Mouse (Mus musculus) ES-E14 (cell line): ENCODE results near the gene Mecp2. TPM values are rescaled to one million over a fixed set of nuclear protein-coding genes. Genes with fewer than 3 reads are reported as not detected.

ENCODE experiments used
- DNase-seq: peaks from one replicate; pipeline ENCODE4 v3.0.0-alpha.2; 2013; ENCODE audit warnings: low read depth, low spot score
- H3K27ac ChIP-seq: 2 replicates; pipeline ENCODE4 v1.5.1; 2012; ENCODE audit warnings: low read depth, mild to moderate bottlenecking, low read length, moderate library complexity, mixed read lengths; ENCODE audit not compliant: poor library complexity, insufficient read depth, severe bottlenecking
- H3K36me3 ChIP-seq: 2 replicates; pipeline ENCODE4 v1.6.1; 2012; ENCODE audit warnings: mild to moderate bottlenecking, low read length, moderate library complexity, mixed read lengths; ENCODE audit not compliant: control insufficient read depth, poor library complexity, insufficient read depth, severe bottlenecking
- H3K4me1 ChIP-seq, 2 experiments: fragments of 150-350 bp in 1 of 2; sonication (generic) in 1 of 2; 2 replicates each; pipeline ENCODE4 v1.6.1; 2012; ENCODE audit warnings: low read length in 2 of 2, mild to moderate bottlenecking in 1 of 2, mixed read lengths in 1 of 2; ENCODE audit not compliant: control insufficient read depth in 2 of 2, insufficient read depth in 2 of 2, poor library complexity in 1 of 2
- H3K4me3 ChIP-seq, 2 experiments: fragments of 150-350 bp in 1 of 2; sonication (generic) in 1 of 2; 2 replicates each; pipeline ENCODE4 v1.5.1; 2012; ENCODE audit warnings: low read length in 2 of 2, low read depth in 1 of 2, mild to moderate bottlenecking in 1 of 2, mixed read lengths in 1 of 2; ENCODE audit not compliant: insufficient read depth in 1 of 2, poor library complexity in 1 of 2, severe bottlenecking in 1 of 2
- H3K9ac ChIP-seq: 2 replicates; pipeline ENCODE4 v1.6.1; 2012; ENCODE audit warnings: low read depth, mild to moderate bottlenecking, low read length, mixed read lengths; ENCODE audit not compliant: poor library complexity, insufficient read depth, severe bottlenecking
- H3K9me3 ChIP-seq: fragments of 150-350 bp; sonication (generic); 2 replicates; pipeline ENCODE4 v1.6.1; 2012; ENCODE audit warnings: low read depth, mild to moderate bottlenecking, low read length; ENCODE audit not compliant: control insufficient read depth, insufficient read depth
- CHD2 ChIP-seq: IDR thresholded peaks from 2 replicates; pipeline ENCODE4 v1.6.1; 2014; ENCODE audit warnings: mild to moderate bottlenecking, low read depth, low read length, inconsistent platforms
- HCFC1 ChIP-seq: IDR thresholded peaks from 2 replicates; pipeline ENCODE4 v1.6.1; 2012; ENCODE audit warnings: low read length, inconsistent platforms, borderline replicate concordance; ENCODE audit not compliant: insufficient read depth
- MAFK ChIP-seq: IDR thresholded peaks from 2 replicates; pipeline ENCODE4 v1.6.1; 2014; ENCODE audit warnings: mild to moderate bottlenecking, low read depth, low read length, inconsistent platforms; ENCODE audit not compliant: insufficient read depth
- ZC3H11A ChIP-seq: IDR thresholded peaks from 2 replicates; pipeline ENCODE4 v1.6.1; 2012; ENCODE audit warnings: low read depth, mild to moderate bottlenecking, inconsistent platforms, low read length, borderline replicate concordance
- ZNF384 ChIP-seq: IDR thresholded peaks from 2 replicates; pipeline ENCODE4 v1.6.1; 2012; ENCODE audit warnings: low read depth, low read length, inconsistent platforms
- in situ Hi-C, 2 experiments: fragments of 600-800 bp; cut with MboI; formaldehyde crosslinking; loops; one replicate each; pipeline ENCODE4 v1.15.1; 2025; ENCODE audit warnings: low sequenced_read_pairs in 2 of 2, inconsistent platforms in 1 of 2; ENCODE audit not compliant: unreplicated experiment in 2 of 2
- total RNA-seq: library from RNA; depleted of rRNA; stranded (reverse); fragments of 300-350 nt; gene quantifications from 2 replicates; pipeline ENCODE4 v1.2.3, GENCODE M21; 2012

Mecp2 gene
- total RNA-seq, 1 experiment = 9.6 TPM

- Histone ChIP-seq H3K9ac (no peak overlapping the region), H3K4me1 (no peaks in the 10 kb centered on the region), H3K4me3 (no peak overlapping the region), H3K27ac (no peak overlapping the region), H3K36me3 (no peaks in the 10 kb centered on the region), H3K9me3 (no peaks in the 10 kb centered on the region)
- no peak for TF ChIP-seq ZC3H11A
- no peak for TF ChIP-seq HCFC1
- TF ChIP-seq ZNF384 = no peak
- no peak for TF ChIP-seq MAFK
- TF ChIP-seq CHD2 = no peak
- in situ Hi-C loops = no loop called here
- DNase-seq = no peak
These were observed 40.0 kb downstream of the Mecp2 start for GRCm38 (mm10) chrX:74095130-74095529.

- TF ChIP-seq HCFC1 (no peak), CHD2 (peak; percentile 59; the same call in 1 of the 2 replicates)
These were observed 49.5 kb downstream of the Mecp2 start for GRCm38 (mm10) chrX:74085601-74086038.

GRCm38 (mm10) chrX:74084946-74085498 lies 50.1 kb downstream of the Mecp2 start:
- in situ Hi-C loops = no loop called here
- H3K9ac ChIP-seq = peak overlapping the region; percentile 94
- DNase-seq = peak; percentile 39
- H3K4me1 ChIP-seq = no peaks in the 10 kb centered on the region
- no peaks in the 10 kb centered on the region for H3K9me3 ChIP-seq
- H3K27ac ChIP-seq = peak overlapping the region; percentile 80
- no peak for TF ChIP-seq MAFK
- H3K36me3 ChIP-seq = no peaks in the 10 kb centered on the region
- H3K4me3 ChIP-seq = peak overlapping the region; percentile 82 to 95

More at GRCm38 (mm10) chrX:74085601-74086038, 49.5 kb downstream of the Mecp2 start:
- Histone ChIP-seq H3K36me3 (no peaks in the 10 kb centered on the region), H3K4me1 (no peaks in the 10 kb centered on the region), H3K9me3 (no peaks in the 10 kb centered on the region), H3K9ac (peak overlapping the region; percentile 94), H3K4me3 (peak overlapping the region; percentile 82 to 95), H3K27ac (peak overlapping the region; percentile 80)
- in situ Hi-C loops = no loop called here
- DNase-seq = peak; percentile 93

GRCm38 (mm10) chrX:74084276-74084837 lies 50.8 kb downstream of the Mecp2 start:
- Histone ChIP-seq H3K9me3 (no peaks in the 10 kb centered on the region), H3K36me3 (no peaks in the 10 kb centered on the region; the same call in 1 of the 2 replicates), H3K4me3 (peak overlapping the region; percentile 82 to 95), H3K27ac (no peak overlapping the region; the same call in 1 of the 2 replicates), H3K4me1 (no peaks in the 10 kb centered on the region), H3K9ac (peak overlapping the region; percentile 94)
- TF ChIP-seq ZNF384 = no peak
- TF ChIP-seq ZC3H11A = no peak
- TF ChIP-seq MAFK = no peak
- TF ChIP-seq CHD2 = no peak
- no peak for TF ChIP-seq HCFC1
- in situ Hi-C loops = no loop called here
- DNase-seq = no peak

GRCm38 (mm10) chrX:74070794-74071193 lies 64.4 kb downstream of the Mecp2 start:
- no peaks in the 10 kb centered on the region for H3K4me1 ChIP-seq
- no peak for DNase-seq
- no peak overlapping the region for H3K4me3 ChIP-seq
- in situ Hi-C loops = no loop called here
- no peak overlapping the region for H3K27ac ChIP-seq
- no peak overlapping the region for H3K9ac ChIP-seq
- no peaks in the 10 kb centered on the region for H3K36me3 ChIP-seq
- TF ChIP-seq ZNF384 (no peak), MAFK (no peak)
- no peaks in the 10 kb centered on the region for H3K9me3 ChIP-seq
